Mouse (Mus musculus) hindbrain, embryonic 11.5 days (tissue): ENCODE data around the gene Aebp2. TPM values are rescaled to one million over a fixed set of nuclear protein-coding genes. Genes with fewer than 3 reads are reported as not detected.
A peak's percentile ranks its signal among the peaks of the same experiment; 100 is the strongest.

Source experiments
- ATAC-seq: fragments of 200-750 bp; cut with Nextera tagmentation; 2 replicates; pipeline ENCODE4 v1.8.0; 2017; ENCODE audit warnings: mild to moderate bottlenecking, moderate TSS enrichment, moderate library complexity; ENCODE audit not compliant: low FRiP score
- DNase-seq: peaks from one replicate; pipeline ENCODE4 v3.0.0-alpha.2; 2015; ENCODE audit warnings: low spot score
- H3K27ac ChIP-seq: fragments of 300-500 bp; sonication (generic); 2 replicates; pipeline ENCODE4 v1.5.1; 2014; ENCODE audit warnings: mild to moderate bottlenecking, low read depth, low read length
- H3K27me3 ChIP-seq: fragments of 300-500 bp; sonication (generic); 2 replicates; pipeline ENCODE4 v1.6.1; 2014; ENCODE audit warnings: mild to moderate bottlenecking, low read length, moderate library complexity, mixed read lengths; ENCODE audit not compliant: control insufficient read depth, insufficient read depth
- H3K36me3 ChIP-seq: fragments of 300-500 bp; sonication (generic); 2 replicates; pipeline ENCODE4 v1.6.1; 2014; ENCODE audit warnings: mild to moderate bottlenecking, low read length, moderate library complexity, mixed read lengths; ENCODE audit not compliant: control insufficient read depth, insufficient read depth
- H3K4me1 ChIP-seq: fragments of 300-500 bp; sonication (generic); replicated peaks from 2 replicates; pipeline ENCODE4 v1.6.1; 2014; ENCODE audit warnings: low read length, mixed read lengths; ENCODE audit not compliant: control insufficient read depth, insufficient read depth
- H3K4me2 ChIP-seq: fragments of 300-500 bp; sonication (generic); replicated peaks from 2 replicates; pipeline ENCODE4 v1.6.1; 2014; ENCODE audit warnings: mild to moderate bottlenecking, low read depth, low read length
- H3K4me3 ChIP-seq: fragments of 300-500 bp; sonication (generic); 2 replicates; pipeline ENCODE4 v1.5.1; 2014; ENCODE audit warnings: low read depth, low read length
- H3K9ac ChIP-seq: fragments of 300-500 bp; sonication (generic); 2 replicates; pipeline ENCODE4 v1.6.1; 2014; ENCODE audit warnings: low read depth, low read length
- H3K9me3 ChIP-seq: fragments of 300-500 bp; sonication (generic); 2 replicates; pipeline ENCODE4 v1.6.1; 2016; ENCODE audit warnings: low read length; ENCODE audit not compliant: control insufficient read depth
- WGBS: fragments of 180-500 bp; shearing (Covaris S2); extraction: QIAGEN DNeasy Blood & Tissue Kit; methylation state at CpG from one replicate; pipeline ENCODE4 v1.1.7; 2014; 5-methylcytosine and 5-hydroxymethylcytosine counted together
- polyA plus RNA-seq: library from polyadenylated mRNA; unstranded; fragments of >200 nt; fragmentation: Nextera tagmentation; extraction: Ambion mirVana; gene quantifications from 2 replicates; pipeline ENCODE4 v1.2.1, GENCODE M21; 2014

Aebp2 gene
- polyA plus RNA-seq, 1 experiment from 2014 or later = 18.9 TPM

- H3K4me2 ChIP-seq = no peak overlapping the region
- no peaks in the 10 kb centered on the region for H3K9me3 ChIP-seq
- DNase-seq (peak; percentile 21), ATAC-seq (peak; percentile 13; the same call in 1 of the 2 replicates)
- peaks cover 3% of the 10 kb centered on the region for H3K4me1 ChIP-seq
- H3K36me3 ChIP-seq = no peaks in the 10 kb centered on the region
- no peaks in the 10 kb centered on the region for H3K27me3 ChIP-seq
- 41% methylated on average over 13 of the region's 13 CpGs for WGBS
- H3K4me3 ChIP-seq = no peak overlapping the region
- H3K27ac ChIP-seq = no peak overlapping the region
- no peak overlapping the region for H3K9ac ChIP-seq
Measured at GRCm38 (mm10) chr6:140682829-140683228, 60.4 kb downstream of the Aebp2 start.

GRCm38 (mm10) chr6:140684403-140684802, 61.9 kb downstream of the Aebp2 start:
- Histone ChIP-seq H3K9me3 (no peaks in the 10 kb centered on the region), H3K27me3 (no peaks in the 10 kb centered on the region), H3K4me3 (no peak overlapping the region), H3K27ac (no peak overlapping the region), H3K9ac (no peak overlapping the region), H3K4me1 (0 out of 2 replicates have a peak, but pooled peaks cover under 1% of the 10 kb centered on the region), H3K4me2 (no peak overlapping the region), H3K36me3 (no peaks in the 10 kb centered on the region)
- WGBS = 86% methylated on average over 11 of the region's 11 CpGs
- ATAC-seq (no peak), DNase-seq (no peak)

- no peaks in the 10 kb centered on the region for H3K27me3 ChIP-seq
- H3K4me3 ChIP-seq = no peak overlapping the region
- WGBS = 93% methylated on average over 16 of the region's 16 CpGs
- DNase-seq (no peak), ATAC-seq (no peak)
- H3K4me1 ChIP-seq = no peaks in the 10 kb centered on the region
- H3K4me2 ChIP-seq = no peak overlapping the region
- H3K9me3 ChIP-seq = no peaks in the 10 kb centered on the region
- H3K36me3 ChIP-seq = no peaks in the 10 kb centered on the region
- H3K9ac ChIP-seq = no peak overlapping the region
- H3K27ac ChIP-seq = no peak overlapping the region
Measured at GRCm38 (mm10) chr6:140689617-140690404, 67.3 kb downstream of the Aebp2 start.

DNA sequence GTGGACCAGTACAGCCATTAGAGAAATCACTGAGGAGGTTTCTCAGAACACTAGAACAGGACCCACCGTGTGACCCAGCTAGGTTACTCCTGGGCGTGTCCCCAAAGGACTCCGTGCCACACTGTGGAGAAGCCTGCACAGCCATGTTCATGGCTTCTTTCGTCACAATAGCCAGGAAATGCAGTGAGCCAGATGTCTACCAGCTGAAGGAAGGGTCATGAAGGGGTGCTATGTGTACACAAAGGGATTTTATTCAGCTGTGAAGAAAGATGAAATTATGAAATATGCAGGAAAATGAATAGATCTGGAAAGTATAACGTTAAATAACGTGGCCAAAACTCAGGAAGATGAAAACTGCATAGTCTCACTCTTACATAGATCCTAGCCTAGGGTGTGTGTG, 69.7 kb downstream of the Aebp2 start:
- ATAC-seq = no peak

DNA sequence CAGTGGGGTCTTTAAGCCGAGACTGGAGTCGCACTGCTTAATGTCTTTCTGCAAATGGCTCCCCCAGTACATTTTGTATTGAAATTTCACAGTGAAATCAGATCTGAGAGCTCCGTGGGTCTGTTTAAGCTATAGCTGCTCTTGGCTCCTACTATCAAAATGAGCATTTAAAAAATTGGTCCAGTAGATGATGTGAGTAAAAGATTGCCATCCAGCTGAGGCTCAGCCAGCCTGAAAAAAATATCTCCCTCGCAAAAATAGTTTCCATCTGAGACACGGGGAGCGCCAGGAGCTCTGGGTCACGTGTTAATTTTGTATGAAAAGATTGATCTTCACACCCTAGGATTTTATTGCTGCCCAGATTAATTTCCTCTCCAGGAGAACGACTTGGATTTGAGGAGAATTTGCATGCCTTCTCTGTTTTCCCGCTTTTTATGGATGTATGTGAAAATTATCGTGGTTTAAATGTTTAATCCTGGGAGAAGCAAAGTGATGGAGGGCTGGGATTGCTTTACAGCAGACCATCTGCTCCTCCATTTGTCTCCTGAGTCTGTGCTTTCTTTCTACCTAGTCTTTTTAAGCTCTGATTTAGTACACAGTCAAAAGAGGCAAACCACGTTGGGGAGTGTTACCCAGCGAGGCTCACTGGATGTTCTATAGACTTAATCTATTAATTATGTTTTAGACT, 73.9 kb downstream of the Aebp2 start:
- Histone ChIP-seq H3K4me1 (no peaks in the 10 kb centered on the region), H3K27ac (no peak overlapping the region), H3K27me3 (no peaks in the 10 kb centered on the region), H3K9ac (no peak overlapping the region), H3K4me3 (no peak overlapping the region), H3K36me3 (no peaks in the 10 kb centered on the region), H3K4me2 (no peak overlapping the region), H3K9me3 (no peaks in the 10 kb centered on the region)
- ATAC-seq = no peak
- WGBS = 77% methylated on average over 12 of the region's 12 CpGs
- no peak for DNase-seq

More for the DNA sequence above, 69.7 kb downstream of the Aebp2 start:
- Histone ChIP-seq H3K36me3 (no peaks in the 10 kb centered on the region), H3K27ac (no peak overlapping the region), H3K9ac (no peak overlapping the region), H3K4me2 (no peak overlapping the region), H3K4me1 (no peaks in the 10 kb centered on the region), H3K4me3 (no peak overlapping the region), H3K27me3 (no peaks in the 10 kb centered on the region), H3K9me3 (no peaks in the 10 kb centered on the region)
- DNase-seq = no peak
- WGBS = 91% methylated on average over 6 of the region's 6 CpGs

GRCm38 (mm10) chr6:140697994-140698393, 75.5 kb downstream of the Aebp2 start:
- Histone ChIP-seq H3K27me3 (no peaks in the 10 kb centered on the region), H3K9me3 (no peaks in the 10 kb centered on the region), H3K4me1 (no peaks in the 10 kb centered on the region), H3K4me2 (no peak overlapping the region), H3K4me3 (no peak overlapping the region), H3K27ac (no peak overlapping the region), H3K36me3 (no peaks in the 10 kb centered on the region), H3K9ac (no peak overlapping the region)
- no peak for ATAC-seq
- 90% methylated on average over 11 of the region's 11 CpGs for WGBS
- DNase-seq = no peak

DNA sequence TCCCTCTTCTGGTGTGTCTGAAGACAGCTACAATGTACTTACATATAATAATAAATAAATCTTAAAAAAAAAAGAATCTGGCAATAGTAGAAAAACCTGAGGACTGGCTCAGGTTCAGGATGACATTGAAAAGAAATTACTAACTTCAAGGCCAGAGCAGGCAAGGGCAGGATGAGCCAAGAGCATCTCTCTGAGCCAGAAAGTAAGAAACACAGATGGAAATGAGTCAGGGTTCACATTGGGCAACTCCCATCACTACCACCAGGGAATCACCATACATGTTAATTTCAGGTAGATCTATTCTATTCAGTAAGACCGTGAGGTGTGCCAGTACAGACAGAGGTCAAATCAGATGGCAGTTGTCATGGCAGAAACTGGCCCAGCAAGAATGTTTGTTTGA, 76.1 kb downstream of the Aebp2 start:
- no peaks in the 10 kb centered on the region for H3K9me3 ChIP-seq
- H3K4me1 ChIP-seq = no peaks in the 10 kb centered on the region
- WGBS = 100% methylated on average over 1 of the region's 1 CpGs
- H3K27me3 ChIP-seq = no peaks in the 10 kb centered on the region
- no peak overlapping the region for H3K9ac ChIP-seq
- ATAC-seq (no peak), DNase-seq (no peak)
- no peak overlapping the region for H3K4me2 ChIP-seq
- H3K4me3 ChIP-seq = no peak overlapping the region
- no peaks in the 10 kb centered on the region for H3K36me3 ChIP-seq
- no peak overlapping the region for H3K27ac ChIP-seq

- H3K4me3 ChIP-seq = no peak overlapping the region
- WGBS = 82% methylated on average over 6 of the region's 6 CpGs
Measured at GRCm38 (mm10) chr6:140701259-140701658, 78.8 kb downstream of the Aebp2 start.

DNA sequence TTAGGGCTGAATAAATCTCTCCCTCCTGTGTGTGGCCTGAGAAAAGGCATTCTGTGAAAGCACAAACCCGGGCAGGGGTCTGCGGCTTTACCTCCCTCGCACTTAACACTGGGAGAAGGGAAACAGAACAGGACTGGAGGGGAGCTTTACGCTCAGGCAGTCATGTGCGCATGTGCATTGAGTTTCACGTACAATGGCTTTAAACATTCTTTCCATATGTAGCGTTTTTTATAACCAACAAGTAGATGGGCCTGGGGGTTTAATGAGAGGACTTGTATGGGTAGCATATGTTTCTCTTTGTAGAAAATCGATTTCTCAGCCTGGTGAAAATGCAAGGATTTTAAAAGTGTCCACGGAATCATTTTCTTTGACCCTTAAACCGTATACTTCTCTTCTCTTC, 82.7 kb downstream of the Aebp2 start:
- 87% methylated on average over 10 of the region's 10 CpGs for WGBS
- Histone ChIP-seq H3K27ac (no peak overlapping the region), H3K36me3 (no peaks in the 10 kb centered on the region), H3K27me3 (no peaks in the 10 kb centered on the region), H3K9me3 (no peaks in the 10 kb centered on the region), H3K4me3 (no peak overlapping the region), H3K9ac (no peak overlapping the region), H3K4me1 (no peaks in the 10 kb centered on the region), H3K4me2 (no peak overlapping the region)
- DNase-seq = no peak
- ATAC-seq = no peak

More at GRCm38 (mm10) chr6:140701259-140701658, 78.8 kb downstream of the Aebp2 start:
- H3K4me1 ChIP-seq = no peaks in the 10 kb centered on the region
- ATAC-seq = no peak
- H3K27ac ChIP-seq = no peak overlapping the region
- H3K36me3 ChIP-seq = no peaks in the 10 kb centered on the region
- H3K9ac ChIP-seq = no peak overlapping the region
- H3K9me3 ChIP-seq = no peaks in the 10 kb centered on the region
- no peak overlapping the region for H3K4me2 ChIP-seq
- no peaks in the 10 kb centered on the region for H3K27me3 ChIP-seq
- no peak for DNase-seq
